Mouse (Mus musculus) lung, postnatal 0 days (tissue): ENCODE measurements around the gene Ctrl.

Experiments
- CTCF ChIP-seq: IDR thresholded peaks from 2 replicates; pipeline ENCODE4 v1.5.1; 2016; ENCODE audit warnings: antibody characterized with exemption, mild to moderate bottlenecking
- EP300 ChIP-seq: IDR thresholded peaks from 2 replicates; pipeline ENCODE4 v1.6.1; 2016; ENCODE audit warnings: antibody characterized with exemption, mild to moderate bottlenecking, control low read depth

DNA sequence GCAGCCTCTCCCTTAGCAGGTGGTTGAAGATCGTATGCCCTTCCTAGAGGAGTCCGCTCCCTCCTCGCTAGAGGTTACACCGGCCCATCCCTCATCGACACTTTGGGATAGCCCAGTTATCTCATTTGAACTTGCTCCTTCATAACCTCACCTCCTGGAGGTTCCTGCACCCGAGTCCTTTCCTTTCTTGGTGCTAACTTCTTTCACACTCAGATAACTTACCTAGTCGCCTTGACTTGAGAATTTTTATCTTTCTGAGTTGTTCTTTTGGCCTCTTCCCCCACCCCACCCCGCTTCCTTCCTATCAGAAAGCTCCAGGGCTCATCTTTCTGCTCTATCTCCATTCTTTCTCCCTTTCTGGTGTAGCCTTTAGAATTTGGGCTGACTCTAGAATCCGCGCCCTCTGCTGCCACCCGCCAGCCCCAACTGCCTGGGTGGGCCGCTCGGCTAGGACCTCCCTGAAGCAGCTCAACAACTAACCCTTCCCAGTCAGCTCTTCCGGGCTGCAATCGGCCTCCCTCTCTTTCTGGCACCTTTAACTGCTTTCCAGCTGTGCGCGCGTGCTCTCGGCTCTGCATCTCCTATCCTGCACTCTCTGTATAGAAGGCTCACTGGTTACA, 33.1 kb upstream of the Ctrl start:
- TF ChIP-seq CTCF = no peak
- no peak for TF ChIP-seq EP300
